Mouse (Mus musculus) embryonic facial prominence, embryonic 11.5 days (tissue): ENCODE measurements around the gene Lsm7. TPM values are rescaled to one million over a fixed set of nuclear protein-coding genes. Genes with fewer than 3 reads are reported as not detected.

Experiments used
- ATAC-seq: fragments of 200-750 bp; cut with Nextera tagmentation; replicated peaks from 2 replicates; pipeline ENCODE4 v1.8.0; 2017; ENCODE audit warnings: low read depth; ENCODE audit not compliant: insufficient number of reproducible peaks, low FRiP score, low TSS enrichment
- DNase-seq: peaks from one replicate; pipeline ENCODE4 v3.0.0-alpha.2; 2015; ENCODE audit warnings: low spot score
- H3K27ac ChIP-seq: fragments of 300-500 bp; sonication (generic); replicated peaks from 2 replicates; pipeline ENCODE4 v1.5.1; 2014; ENCODE audit warnings: mild to moderate bottlenecking, low read depth, low read length, control low read depth
- H3K27me3 ChIP-seq: fragments of 300-500 bp; sonication (generic); 2 replicates; pipeline ENCODE4 v1.6.1; 2014; ENCODE audit warnings: mild to moderate bottlenecking, low read length, moderate library complexity, mixed read lengths; ENCODE audit not compliant: control insufficient read depth, insufficient read depth
- H3K36me3 ChIP-seq: fragments of 300-500 bp; sonication (generic); replicated peaks from 2 replicates; pipeline ENCODE4 v1.6.1; 2014; ENCODE audit warnings: low read depth, mild to moderate bottlenecking, low read length, moderate library complexity, mixed read lengths; ENCODE audit not compliant: control insufficient read depth, insufficient read depth
- H3K4me1 ChIP-seq: fragments of 300-500 bp; sonication (generic); 2 replicates; pipeline ENCODE4 v1.6.1; 2014; ENCODE audit warnings: low read length, mixed read lengths; ENCODE audit not compliant: control insufficient read depth, insufficient read depth
- H3K4me2 ChIP-seq: fragments of 300-500 bp; sonication (generic); 2 replicates; pipeline ENCODE4 v1.6.1; 2014; ENCODE audit warnings: low read depth, mild to moderate bottlenecking, control low read depth, low read length, moderate library complexity
- H3K4me3 ChIP-seq: fragments of 300-500 bp; sonication (generic); 2 replicates; pipeline ENCODE4 v1.5.1; 2014; ENCODE audit warnings: low read depth, low read length, control low read depth
- H3K9ac ChIP-seq: fragments of 300-500 bp; sonication (generic); replicated peaks from 2 replicates; pipeline ENCODE4 v1.6.1; 2014; ENCODE audit warnings: mild to moderate bottlenecking, control low read depth, low read length
- H3K9me3 ChIP-seq: fragments of 300-500 bp; sonication (generic); replicated peaks from 2 replicates; pipeline ENCODE4 v1.6.1; 2016; ENCODE audit warnings: mild to moderate bottlenecking, low read length, inconsistent platforms, mixed read lengths; ENCODE audit not compliant: control insufficient read depth
- WGBS: fragments of 180-500 bp; shearing (Covaris S2); extraction: QIAGEN DNeasy Blood & Tissue Kit; methylation state at CpG from one replicate; pipeline ENCODE4 v1.1.7; 2014; 5-methylcytosine and 5-hydroxymethylcytosine counted together
- polyA plus RNA-seq: library from polyadenylated mRNA; unstranded; fragments of >200 nt; fragmentation: Nextera tagmentation; extraction: Ambion mirVana; gene quantifications from 2 replicates; pipeline ENCODE4 v1.2.1, GENCODE M21; 2014

Gene Lsm7
- polyA plus RNA-seq, 1 experiment from 2014 or later = 282 TPM

DNA sequence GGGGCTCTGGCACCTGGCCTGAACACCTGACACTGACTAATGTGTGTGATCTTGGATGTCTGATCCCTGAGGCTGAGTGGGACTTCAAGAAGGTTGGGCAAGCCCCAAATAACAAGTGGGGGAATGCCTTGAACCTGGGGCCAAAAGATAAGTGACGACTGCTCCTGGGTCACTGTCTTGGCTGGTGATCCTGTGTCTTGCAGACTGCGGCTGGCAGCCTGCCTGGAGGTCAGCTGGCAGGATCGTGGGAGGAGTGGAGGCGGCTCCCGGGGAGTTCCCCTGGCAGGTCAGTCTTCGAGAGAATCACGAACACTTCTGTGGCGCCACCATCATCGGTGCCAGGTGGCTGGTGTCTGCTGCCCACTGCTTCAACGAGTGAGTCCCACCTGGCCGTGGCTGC, 32.2 kb upstream of the Lsm7 start:
- Histone ChIP-seq H3K27me3 (no peaks in the 10 kb centered on the region), H3K36me3 (no peaks in the 10 kb centered on the region), H3K9me3 (no peaks in the 10 kb centered on the region), H3K4me2 (no peak overlapping the region), H3K9ac (no peak overlapping the region), H3K4me3 (no peak overlapping the region), H3K27ac (no peak overlapping the region), H3K4me1 (no peaks in the 10 kb centered on the region)
- WGBS = 78% methylated on average over 11 of the region's 11 CpGs
- ATAC-seq = no peak
- DNase-seq = no peak

DNA sequence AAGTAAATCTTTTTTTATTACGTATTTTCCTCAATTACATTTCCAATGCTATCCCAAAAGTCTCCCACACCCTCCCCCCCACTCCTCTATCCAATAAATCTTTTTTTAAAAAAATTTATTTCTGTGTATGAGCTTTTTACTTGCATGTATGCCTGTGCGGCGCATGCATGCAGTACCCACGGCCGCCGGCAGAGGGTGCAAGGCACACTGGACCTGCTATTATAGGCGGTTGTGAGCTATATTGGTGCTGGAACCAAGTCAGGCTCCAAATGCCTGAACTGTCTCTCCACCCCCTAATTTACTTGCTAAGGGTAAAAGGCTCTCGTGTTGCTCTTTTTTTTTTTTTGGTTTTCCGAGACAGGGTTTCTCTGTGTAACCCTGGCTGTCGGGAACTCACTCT, 26.3 kb upstream of the Lsm7 start:
- Histone ChIP-seq H3K36me3 (no peaks in the 10 kb centered on the region), H3K4me2 (no peak overlapping the region), H3K4me1 (no peaks in the 10 kb centered on the region), H3K9me3 (no peaks in the 10 kb centered on the region), H3K27me3 (no peaks in the 10 kb centered on the region), H3K9ac (no peak overlapping the region), H3K27ac (no peak overlapping the region), H3K4me3 (no peak overlapping the region)
- DNase-seq (peak; percentile 68), ATAC-seq (no peak)
- 29% methylated on average over 10 of the region's 10 CpGs for WGBS

DNA sequence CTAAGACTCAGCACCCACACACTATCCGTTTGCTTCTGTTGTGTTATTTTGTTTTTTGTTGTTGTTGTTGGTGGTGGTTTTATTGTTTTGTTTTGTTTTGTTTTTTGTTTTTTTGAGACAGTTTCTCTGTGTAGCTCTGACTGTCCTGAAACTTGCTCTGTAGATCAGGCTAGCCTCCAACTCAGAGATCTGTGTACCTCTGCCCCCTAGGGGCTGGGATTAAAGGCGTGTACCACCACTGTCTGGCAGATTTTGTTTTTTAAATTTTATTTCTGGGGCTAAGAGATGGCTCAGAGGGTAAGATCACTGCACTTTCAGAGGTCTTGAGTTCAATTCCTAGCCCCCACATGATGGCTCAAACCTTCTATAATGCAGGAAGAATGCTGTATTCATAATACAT, 25.9 kb upstream of the Lsm7 start:
- no peak overlapping the region for H3K9ac ChIP-seq
- no peak for ATAC-seq
- 79% methylated on average over 2 of the region's 2 CpGs for WGBS

DNA sequence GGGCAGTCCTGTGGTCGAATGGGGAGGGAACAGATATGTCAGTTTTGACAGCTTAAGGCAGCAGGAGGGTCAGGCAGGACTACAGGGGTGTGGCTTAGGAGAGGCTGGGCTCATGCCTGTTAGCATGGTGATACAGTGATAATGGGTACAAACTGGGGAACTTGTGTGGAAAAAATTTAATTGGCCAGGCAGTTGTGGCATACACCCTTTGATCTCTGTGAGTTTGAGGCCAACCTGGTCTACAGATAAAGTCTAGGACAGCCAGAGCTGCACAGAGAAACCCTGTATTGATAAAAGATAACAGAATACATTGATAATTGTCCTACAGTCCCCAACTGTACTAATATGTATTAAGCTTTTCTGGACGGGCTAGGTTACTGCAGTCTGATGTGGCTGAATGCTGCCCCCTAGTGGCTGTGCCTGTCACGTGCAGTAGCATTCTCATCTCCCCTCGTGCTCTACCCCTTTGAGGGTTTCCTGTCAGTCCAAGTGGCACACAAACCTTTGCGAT, 25.2 kb upstream of the Lsm7 start:
- Histone ChIP-seq H3K4me1 (no peaks in the 10 kb centered on the region), H3K4me3 (no peak overlapping the region), H3K27me3 (no peaks in the 10 kb centered on the region), H3K9me3 (no peaks in the 10 kb centered on the region), H3K9ac (no peak overlapping the region), H3K27ac (no peak overlapping the region), H3K36me3 (no peaks in the 10 kb centered on the region), H3K4me2 (no peak overlapping the region)
- DNase-seq (peak; percentile 78), ATAC-seq (no peak)
- 19% methylated on average over 5 of the region's 5 CpGs for WGBS

More for the DNA sequence above, 25.9 kb upstream of the Lsm7 start:
- Histone ChIP-seq H3K36me3 (no peaks in the 10 kb centered on the region), H3K4me2 (no peak overlapping the region), H3K4me1 (no peaks in the 10 kb centered on the region), H3K4me3 (no peak overlapping the region), H3K27ac (no peak overlapping the region), H3K9me3 (no peaks in the 10 kb centered on the region), H3K27me3 (no peaks in the 10 kb centered on the region)
- DNase-seq = no peak

DNA sequence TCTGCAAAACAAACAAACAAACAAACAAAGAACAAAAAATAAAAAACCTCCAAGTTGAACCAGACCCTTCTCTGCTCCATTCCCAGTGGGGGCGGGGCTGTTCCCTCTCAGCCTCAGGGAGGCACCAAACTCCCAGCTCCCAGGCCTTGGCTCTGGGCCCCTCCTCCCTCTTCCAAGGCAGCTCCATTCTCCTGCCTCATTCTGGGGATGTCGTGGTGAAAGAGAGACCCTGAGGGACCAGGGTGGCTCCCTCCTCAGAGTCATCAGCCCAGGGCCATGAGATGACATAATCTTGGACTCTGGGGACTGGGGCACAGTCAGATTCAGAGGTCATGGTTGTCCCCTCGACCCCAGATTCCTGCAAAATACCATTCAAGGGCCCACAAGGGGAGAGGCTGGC, 21.6 kb upstream of the Lsm7 start:
- Histone ChIP-seq H3K9ac (no peak overlapping the region), H3K27me3 (no peaks in the 10 kb centered on the region), H3K27ac (no peak overlapping the region), H3K4me1 (no peaks in the 10 kb centered on the region), H3K36me3 (no peaks in the 10 kb centered on the region), H3K4me3 (no peak overlapping the region), H3K4me2 (no peak overlapping the region), H3K9me3 (no peaks in the 10 kb centered on the region)
- WGBS = 22% methylated on average over 3 of the region's 3 CpGs
- DNase-seq (no peak), ATAC-seq (no peak)

DNA sequence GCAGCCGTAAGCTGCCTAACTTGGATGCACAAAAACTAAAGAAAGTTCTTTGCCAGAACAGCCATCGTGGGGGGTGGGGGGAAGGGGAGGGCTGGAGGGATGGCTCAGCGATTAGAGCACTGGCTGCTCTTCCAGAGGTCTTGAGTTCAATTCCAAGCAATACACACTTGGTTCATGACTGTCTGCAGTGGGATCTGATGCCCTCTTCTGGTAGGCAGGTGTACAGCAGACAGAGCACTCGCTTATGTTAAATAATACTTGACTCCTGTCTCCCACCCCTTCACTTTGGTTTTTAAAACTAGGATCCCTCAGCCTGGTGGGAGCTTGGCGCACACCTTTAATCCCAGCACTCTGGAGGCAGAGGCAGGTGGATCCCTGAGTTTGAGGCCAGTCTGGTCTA, 21.0 kb upstream of the Lsm7 start:
- H3K36me3 ChIP-seq = no peaks in the 10 kb centered on the region
- no peak overlapping the region; the same call in 1 of the 2 replicates for H3K9ac ChIP-seq
- no peaks in the 10 kb centered on the region for H3K4me1 ChIP-seq
- H3K9me3 ChIP-seq = no peaks in the 10 kb centered on the region
- ATAC-seq (no peak), DNase-seq (peak; percentile 61)
- 26% methylated on average over 5 of the region's 5 CpGs for WGBS
- no peak overlapping the region for H3K4me2 ChIP-seq
- no peak overlapping the region for H3K4me3 ChIP-seq
- no peaks in the 10 kb centered on the region for H3K27me3 ChIP-seq
- H3K27ac ChIP-seq = no peak overlapping the region

DNA sequence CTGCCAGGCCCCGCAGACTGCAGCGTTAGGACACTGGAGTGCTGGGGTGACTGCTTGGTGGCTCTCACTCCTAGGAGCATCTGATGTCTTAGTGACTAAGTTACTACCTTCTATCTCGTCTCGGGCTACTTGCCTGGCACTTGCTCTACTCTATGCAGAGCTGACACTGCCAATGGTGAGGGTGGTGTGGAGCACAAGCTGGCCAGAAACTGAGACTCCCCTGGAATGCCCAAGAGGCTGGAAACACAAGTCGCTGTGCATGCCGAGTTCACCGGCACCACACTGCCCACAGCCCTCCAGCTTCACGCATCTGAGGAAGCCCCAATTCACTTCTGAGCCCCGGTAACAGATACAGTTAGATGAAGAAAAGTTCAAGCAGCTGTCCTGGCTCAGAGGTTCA, 19.0 kb upstream of the Lsm7 start:
- H3K4me1 ChIP-seq = no peaks in the 10 kb centered on the region
- H3K27ac ChIP-seq = no peak overlapping the region
- H3K4me3 ChIP-seq = no peak overlapping the region
- ATAC-seq (no peak), DNase-seq (no peak)
- H3K9me3 ChIP-seq = no peaks in the 10 kb centered on the region
- H3K36me3 ChIP-seq = no peaks in the 10 kb centered on the region
- peak overlapping the region; percentile 4; the same call in 1 of the 2 replicates for H3K9ac ChIP-seq
- no peaks in the 10 kb centered on the region for H3K27me3 ChIP-seq
- no peak overlapping the region for H3K4me2 ChIP-seq
- WGBS = 74% methylated on average over 9 of the region's 9 CpGs

DNA sequence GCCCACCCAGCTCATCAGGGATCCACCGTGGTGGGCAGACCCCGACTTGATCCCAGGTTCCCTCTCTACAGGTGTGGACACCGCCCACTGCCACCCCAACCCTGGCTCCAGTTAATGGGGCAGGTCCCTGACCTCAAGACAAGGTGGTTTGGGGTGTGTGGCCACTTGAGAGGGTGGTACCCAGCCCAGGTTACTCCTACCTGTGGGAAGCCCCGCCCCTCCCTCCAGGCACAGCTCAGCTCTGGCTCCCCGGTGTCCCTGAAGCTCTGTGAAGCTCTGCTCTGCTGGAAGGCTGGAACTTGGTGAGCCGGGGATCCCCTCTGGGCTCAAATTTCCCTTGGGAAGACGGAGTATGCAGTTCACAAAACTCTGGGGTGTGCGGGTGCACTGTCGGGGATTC, 16.6 kb upstream of the Lsm7 start, which contains the start of gene Tmprss9:
Gene Tmprss9, plus strand, starts transcription at position 268 of the 400 bp plus-strand sequence.
- ATAC-seq (no peak), DNase-seq (no peak)
- no peaks in the 10 kb centered on the region for H3K27me3 ChIP-seq
- no peaks in the 10 kb centered on the region for H3K4me1 ChIP-seq
- H3K4me2 ChIP-seq = no peak within 1 kb of the TSS
- no peak within 1 kb of the TSS for H3K4me3 ChIP-seq
- H3K36me3 ChIP-seq = no peaks in the 10 kb centered on the region
- H3K9ac ChIP-seq = no peak within 1 kb of the TSS
- no peaks in the 10 kb centered on the region for H3K9me3 ChIP-seq
- no peak within 1 kb of the TSS for H3K27ac ChIP-seq
- WGBS = 30% methylated on average over 9 of the region's 9 CpGs
